Mouse (Mus musculus) ES-Bruce4 (cell line): ENCODE results near the gene Nhlh2. TPM values are rescaled to one million over a fixed set of nuclear protein-coding genes. Genes with fewer than 3 reads are reported as not detected.

Source experiments
- H3K27ac ChIP-seq: 2 replicates; pipeline ENCODE4 v1.5.1; 2012; ENCODE audit warnings: low read length, inconsistent platforms; ENCODE audit not compliant: insufficient read depth
- H3K27me3 ChIP-seq: 2 replicates; pipeline ENCODE4 v1.6.1; 2012; ENCODE audit warnings: mild to moderate bottlenecking, low read length, inconsistent platforms; ENCODE audit not compliant: control insufficient read depth, poor library complexity, insufficient read depth, severe bottlenecking
- H3K36me3 ChIP-seq: 2 replicates; pipeline ENCODE4 v1.6.1; 2012; ENCODE audit warnings: inconsistent platforms, mild to moderate bottlenecking, low read length, moderate library complexity; ENCODE audit not compliant: control insufficient read depth, poor library complexity, insufficient read depth, severe bottlenecking
- H3K4me1 ChIP-seq: one replicate; pipeline ENCODE4 v1.8.1; 2011; ENCODE audit warnings: low read length; ENCODE audit not compliant: control insufficient read depth, insufficient read depth
- H3K4me3 ChIP-seq: 2 replicates; pipeline ENCODE4 v1.5.1; 2011; ENCODE audit warnings: low read depth, mild to moderate bottlenecking, low read length
- H3K9ac ChIP-seq: 2 replicates; pipeline ENCODE4 v1.6.1; 2012; ENCODE audit warnings: low read depth, mild to moderate bottlenecking, inconsistent platforms; ENCODE audit not compliant: poor library complexity, severe bottlenecking
- H3K9me3 ChIP-seq: replicated peaks from 2 replicates; pipeline ENCODE4 v1.6.1; 2012; ENCODE audit warnings: mild to moderate bottlenecking, low read length, inconsistent platforms; ENCODE audit not compliant: control insufficient read depth, poor library complexity, insufficient read depth, severe bottlenecking
- CTCF ChIP-seq: IDR thresholded peaks from one replicate; pipeline ENCODE4 v1.8.1; 2011; ENCODE audit warnings: low read depth, low read length
- EP300 ChIP-seq: IDR thresholded peaks from 2 replicates; pipeline ENCODE4 v1.6.1; 2011; ENCODE audit warnings: low read depth, low read length; ENCODE audit not compliant: insufficient read depth
- POLR2A ChIP-seq: IDR thresholded peaks from one replicate; pipeline ENCODE4 v1.8.1; 2011; ENCODE audit warnings: low read length; ENCODE audit not compliant: insufficient read depth
- polyA plus RNA-seq: library from polyadenylated mRNA; stranded (reverse); fragments of >200 nt; gene quantifications from 2 replicates; pipeline ENCODE4 v1.2.4, GENCODE M21; 2011; ENCODE audit warnings: low read depth; ENCODE audit not compliant: missing spikeins, insufficient read depth, insufficient read length

Nhlh2 gene
- polyA plus RNA-seq, 1 experiment = not detected

DNA sequence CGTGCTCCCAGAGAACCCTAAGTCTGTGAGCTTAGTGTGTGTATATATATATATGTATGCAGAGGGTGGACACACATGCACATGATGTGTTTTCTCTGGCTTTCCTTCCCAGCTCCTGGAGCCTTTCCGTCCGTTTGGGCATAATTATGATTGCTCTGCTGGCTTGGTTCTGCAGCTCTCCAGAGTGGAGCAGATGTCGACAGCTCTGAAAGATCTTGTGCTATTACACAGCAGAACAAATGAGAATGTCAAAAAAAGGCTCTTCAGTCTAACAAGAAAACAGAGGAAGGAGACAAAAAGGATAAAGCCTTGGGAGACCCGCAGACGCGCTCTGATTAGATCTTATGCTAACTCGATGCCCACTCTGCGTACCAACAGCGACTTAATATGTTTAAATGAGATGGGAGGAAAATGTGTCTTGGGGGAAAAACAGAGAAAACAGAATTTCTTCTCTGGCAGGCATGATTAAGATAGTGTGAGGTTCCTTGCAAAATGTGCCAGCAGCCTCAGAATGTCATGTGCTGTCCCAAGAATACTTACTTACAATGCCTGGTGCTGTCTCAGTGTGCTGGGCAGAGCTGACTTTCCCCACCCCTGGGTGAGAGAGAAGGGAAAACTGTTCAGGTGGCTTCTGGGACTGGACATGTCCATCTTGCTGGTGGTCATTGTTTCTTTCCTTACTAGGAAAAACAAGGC is 31.4 kb upstream of the Nhlh2 start:
- Histone ChIP-seq H3K9me3 (no peaks in the 10 kb centered on the region), H3K27ac (no peak overlapping the region), H3K27me3 (no peaks in the 10 kb centered on the region), H3K4me3 (no peak overlapping the region), H3K9ac (no peak overlapping the region), H3K36me3 (no peaks in the 10 kb centered on the region), H3K4me1 (no peaks in the 10 kb centered on the region)
- TF ChIP-seq POLR2A (no peak), CTCF (no peak), EP300 (no peak)

DNA sequence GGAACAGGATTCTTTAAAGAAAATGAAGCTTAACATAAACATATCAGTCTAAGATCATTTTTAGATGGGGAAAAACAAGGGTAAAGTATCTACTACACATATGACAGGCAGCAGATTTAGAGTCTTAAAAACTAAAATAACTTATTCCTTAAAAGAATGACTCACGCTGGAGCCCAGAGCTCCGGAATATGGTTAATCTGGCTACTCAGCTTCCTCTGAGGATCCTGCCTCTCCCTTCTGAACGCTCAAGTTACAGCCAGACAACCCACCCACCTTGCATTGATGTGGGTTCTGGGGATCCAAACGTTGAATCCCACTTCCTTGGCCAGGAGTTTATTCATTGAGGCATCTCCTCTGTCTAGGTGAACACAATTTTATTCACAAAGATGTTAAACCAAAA is 26.0 kb upstream of the Nhlh2 start:
- no peak overlapping the region for H3K4me3 ChIP-seq
- H3K9ac ChIP-seq = no peak overlapping the region
- TF ChIP-seq POLR2A = no peak
- no peak for TF ChIP-seq EP300
- no peak for TF ChIP-seq CTCF
- no peaks in the 10 kb centered on the region for H3K36me3 ChIP-seq
- H3K27me3 ChIP-seq = no peaks in the 10 kb centered on the region
- H3K9me3 ChIP-seq = no peaks in the 10 kb centered on the region
- H3K4me1 ChIP-seq = no peaks in the 10 kb centered on the region
- H3K27ac ChIP-seq = no peak overlapping the region

DNA sequence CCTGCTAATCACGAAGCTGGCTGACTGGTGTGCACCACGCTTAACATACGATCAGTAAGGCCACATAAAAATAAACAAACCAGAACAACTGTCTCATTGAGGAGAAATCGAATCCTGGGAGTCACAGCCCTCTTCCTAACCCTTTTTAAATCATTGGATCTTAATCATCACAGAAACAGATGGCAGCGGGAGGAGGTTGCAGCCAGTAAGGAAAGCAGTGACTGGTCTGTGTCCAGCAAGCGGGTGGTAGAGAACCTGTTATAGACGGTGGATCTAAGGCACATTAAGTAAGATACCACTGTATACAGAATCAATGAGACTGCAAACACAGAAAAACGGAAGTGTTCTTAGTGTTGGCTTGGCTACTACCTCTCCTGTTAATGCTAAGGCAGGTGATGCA is 24.2 kb upstream of the Nhlh2 start:
- Histone ChIP-seq H3K4me1 (no peaks in the 10 kb centered on the region), H3K9ac (no peak overlapping the region), H3K36me3 (no peaks in the 10 kb centered on the region), H3K27me3 (no peaks in the 10 kb centered on the region), H3K27ac (no peak overlapping the region), H3K9me3 (no peaks in the 10 kb centered on the region), H3K4me3 (no peak overlapping the region)
- no peak for TF ChIP-seq EP300
- TF ChIP-seq POLR2A = no peak
- no peak for TF ChIP-seq CTCF

DNA sequence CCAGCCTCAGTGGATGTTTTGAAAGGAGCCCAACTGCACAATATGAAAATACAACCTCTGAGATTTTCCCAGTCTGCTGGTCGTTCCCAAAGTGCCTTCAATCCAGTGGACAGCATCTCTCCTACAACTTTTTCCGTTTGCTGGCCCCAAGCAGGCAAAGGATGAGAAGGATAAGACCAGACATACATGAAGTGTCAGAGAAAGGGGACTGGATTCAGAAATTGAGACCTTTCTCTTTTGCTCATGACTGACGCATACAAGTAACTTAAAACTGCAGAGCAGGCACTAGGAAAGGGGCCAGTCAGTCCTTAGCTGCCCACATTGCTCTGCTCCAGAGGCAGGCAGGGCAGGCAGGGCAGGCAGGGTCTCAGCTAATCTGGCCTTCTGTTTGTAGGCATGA is 19.7 kb upstream of the Nhlh2 start:
- no peak overlapping the region for H3K9ac ChIP-seq
- H3K36me3 ChIP-seq = no peaks in the 10 kb centered on the region
- H3K4me1 ChIP-seq = no peaks in the 10 kb centered on the region
- no peak for TF ChIP-seq EP300
- no peak for TF ChIP-seq POLR2A
- TF ChIP-seq CTCF = no peak
- no peaks in the 10 kb centered on the region for H3K9me3 ChIP-seq
- H3K27me3 ChIP-seq = no peaks in the 10 kb centered on the region
- no peak overlapping the region for H3K27ac ChIP-seq
- no peak overlapping the region for H3K4me3 ChIP-seq

DNA sequence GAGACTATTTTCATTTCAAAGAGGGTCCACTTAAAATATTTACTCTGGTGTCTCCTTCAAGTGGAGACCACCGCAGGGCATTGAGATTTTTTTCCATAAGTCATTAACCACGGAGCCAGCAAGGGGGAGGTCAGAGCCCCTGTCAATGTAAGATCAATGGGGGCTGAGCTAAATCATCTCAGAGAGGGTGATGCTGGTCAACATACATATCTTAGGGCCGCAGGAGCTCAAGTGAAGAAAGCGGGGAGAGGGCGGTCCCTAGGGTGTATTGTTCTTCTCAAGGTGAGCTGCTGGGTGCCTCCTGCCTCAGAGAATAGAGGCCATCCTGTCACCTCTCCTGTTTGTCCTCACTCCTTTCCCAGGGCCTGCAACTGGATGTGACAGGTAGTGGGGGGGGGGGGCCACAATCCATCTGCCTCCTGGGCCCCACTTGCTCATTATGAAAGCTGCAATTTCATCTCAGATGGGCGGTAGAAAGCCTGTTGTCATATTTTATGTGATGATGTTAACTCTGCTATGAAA is 18.8 kb upstream of the Nhlh2 start:
- Histone ChIP-seq H3K4me1 (no peaks in the 10 kb centered on the region), H3K9me3 (no peaks in the 10 kb centered on the region), H3K36me3 (no peaks in the 10 kb centered on the region), H3K4me3 (no peak overlapping the region), H3K9ac (no peak overlapping the region), H3K27me3 (no peaks in the 10 kb centered on the region), H3K27ac (no peak overlapping the region)
- TF ChIP-seq CTCF = no peak
- no peak for TF ChIP-seq EP300
- no peak for TF ChIP-seq POLR2A

DNA sequence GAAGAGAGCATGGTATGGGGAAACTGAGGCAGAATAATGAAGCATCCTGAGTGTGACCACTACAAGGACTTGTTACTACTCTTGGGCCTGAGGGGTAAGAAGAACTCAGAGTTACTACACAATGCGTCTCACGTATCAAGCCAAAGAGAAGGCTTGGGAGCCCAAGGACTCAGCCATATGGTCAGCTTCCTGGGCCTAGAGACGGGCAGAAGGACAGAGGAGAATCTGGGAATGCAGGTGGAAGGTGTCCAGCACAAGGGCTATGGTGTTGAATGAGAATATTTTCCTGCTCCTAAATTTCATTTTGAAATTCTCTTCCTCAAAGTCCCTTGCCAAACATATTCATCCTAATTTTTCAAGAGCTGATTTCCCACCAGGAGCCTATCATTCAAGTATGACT is 12.0 kb upstream of the Nhlh2 start:
- Histone ChIP-seq H3K27ac (no peak overlapping the region), H3K4me3 (no peak overlapping the region), H3K9ac (no peak overlapping the region), H3K9me3 (no peaks in the 10 kb centered on the region), H3K27me3 (no peaks in the 10 kb centered on the region), H3K36me3 (no peaks in the 10 kb centered on the region), H3K4me1 (no peaks in the 10 kb centered on the region)
- TF ChIP-seq EP300 (no peak), CTCF (no peak), POLR2A (no peak)
